Mouse (Mus musculus) gastrocnemius, adult 8-10 months (tissue): ENCODE data around the gene Riok1. TPM values are rescaled to one million over a fixed set of nuclear protein-coding genes. Genes with fewer than 3 reads are reported as not detected.

Experiments used
- DNase-seq, 2 experiments: peaks; one replicate each; pipeline ENCODE4 v3.0.0; 2022; ENCODE audit warnings: low spot score in 2 of 2
- total RNA-seq, 4 experiments: library from RNA; stranded (reverse); gene quantifications; 2 replicates each; pipeline ENCODE4 v1.2.4; 2022

The Riok1 gene
- total RNA-seq, 4 experiments from 2014 or later, result 5.2 to 10.7 (median 7.3) TPM

- DNase-seq, result no peak
Observed at GRCm38 (mm10) chr13:38064854-38065663, 28.3 kb downstream of the Riok1 start.

GRCm38 (mm10) chr13:38070945-38071344 lies 34.1 kb downstream of the Riok1 start:
- DNase-seq, result no peak

- DNase-seq, result no peak
Observed at GRCm38 (mm10) chr13:38073374-38074307, 36.8 kb downstream of the Riok1 start.

- no peak for DNase-seq
Observed at GRCm38 (mm10) chr13:38074404-38074803, 37.6 kb downstream of the Riok1 start.

- DNase-seq, result no peak
Observed at GRCm38 (mm10) chr13:38077113-38077512, 40.3 kb downstream of the Riok1 start.

- no peak for DNase-seq
Observed at GRCm38 (mm10) chr13:38078836-38079235, 42.0 kb downstream of the Riok1 start.

- no peak for DNase-seq
Observed at GRCm38 (mm10) chr13:38079366-38079765, 42.6 kb downstream of the Riok1 start.

GRCm38 (mm10) chr13:38080014-38080413 lies 43.2 kb downstream of the Riok1 start:
- no peak for DNase-seq

- DNase-seq, result no peak
Observed at GRCm38 (mm10) chr13:38080725-38081124, 43.9 kb downstream of the Riok1 start.

- DNase-seq, result no peak
Observed at GRCm38 (mm10) chr13:38081161-38081560, 44.4 kb downstream of the Riok1 start.

- DNase-seq, result no peak
Observed at GRCm38 (mm10) chr13:38086711-38087110, 49.9 kb downstream of the Riok1 start.

GRCm38 (mm10) chr13:38088008-38088407 lies 51.2 kb downstream of the Riok1 start:
- DNase-seq, result no peak

GRCm38 (mm10) chr13:38089449-38089848 lies 52.7 kb downstream of the Riok1 start:
- no peak for DNase-seq

- no peak for DNase-seq
Observed at GRCm38 (mm10) chr13:38089871-38090270, 53.1 kb downstream of the Riok1 start.

GRCm38 (mm10) chr13:38096207-38096606 lies 59.4 kb downstream of the Riok1 start:
- DNase-seq, result no peak

GRCm38 (mm10) chr13:38103406-38103805 lies 66.6 kb downstream of the Riok1 start:
- DNase-seq, result no peak

GRCm38 (mm10) chr13:38104501-38104900 lies 67.7 kb downstream of the Riok1 start:
- DNase-seq, result no peak

- DNase-seq, result no peak
Observed at GRCm38 (mm10) chr13:38109081-38109480, 72.3 kb downstream of the Riok1 start.
